Mouse (Mus musculus): ENCODE results near the gene Bnip2.

The Bnip2 gene

DNA sequence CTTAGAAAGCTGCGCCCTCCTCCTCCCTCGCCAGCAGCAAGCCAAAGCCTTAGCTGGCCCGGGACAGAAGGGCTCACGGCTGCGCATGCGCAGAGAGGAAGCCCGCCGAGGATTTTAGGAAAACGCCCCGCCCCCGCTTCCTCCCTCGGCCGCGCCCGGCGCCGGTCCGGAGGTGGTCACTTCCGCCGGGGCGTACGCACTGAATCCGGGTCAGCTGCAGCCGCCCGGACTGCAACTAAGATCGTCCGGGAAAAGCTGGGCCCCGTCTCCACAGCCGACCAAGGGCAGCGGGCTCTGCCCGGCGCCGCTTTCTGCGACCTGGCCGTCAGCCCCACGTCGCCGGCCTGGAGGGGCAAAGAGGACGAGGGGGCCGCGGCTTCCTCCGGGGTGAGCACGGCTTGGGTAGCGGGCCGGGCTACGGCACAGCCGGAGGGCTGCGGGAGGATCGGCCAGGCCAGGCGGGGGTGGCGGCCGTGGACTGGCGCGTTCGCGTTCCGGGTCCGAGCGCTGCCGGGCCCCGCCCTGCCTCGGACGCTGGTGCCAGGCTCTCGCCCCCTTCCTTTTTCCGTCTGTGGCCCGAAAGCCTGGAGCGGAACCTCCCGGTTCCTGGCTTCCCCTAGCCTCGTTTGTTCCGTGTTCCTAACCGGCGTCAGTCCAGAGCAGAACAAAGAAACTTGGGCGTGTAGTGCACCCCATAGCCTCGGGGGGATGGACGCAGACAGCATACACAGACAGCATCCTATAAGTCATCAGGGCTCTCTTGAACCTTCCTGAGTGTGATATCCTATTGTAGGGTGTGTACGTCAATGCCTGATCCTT, at the start of gene Bnip2:
Gene Bnip2 (plus strand): TSS at position 164 of the 819 bp plus-strand sequence.
- DNase-seq (ENCODE audit: low spot score) = peak; percentile 84

DNA sequence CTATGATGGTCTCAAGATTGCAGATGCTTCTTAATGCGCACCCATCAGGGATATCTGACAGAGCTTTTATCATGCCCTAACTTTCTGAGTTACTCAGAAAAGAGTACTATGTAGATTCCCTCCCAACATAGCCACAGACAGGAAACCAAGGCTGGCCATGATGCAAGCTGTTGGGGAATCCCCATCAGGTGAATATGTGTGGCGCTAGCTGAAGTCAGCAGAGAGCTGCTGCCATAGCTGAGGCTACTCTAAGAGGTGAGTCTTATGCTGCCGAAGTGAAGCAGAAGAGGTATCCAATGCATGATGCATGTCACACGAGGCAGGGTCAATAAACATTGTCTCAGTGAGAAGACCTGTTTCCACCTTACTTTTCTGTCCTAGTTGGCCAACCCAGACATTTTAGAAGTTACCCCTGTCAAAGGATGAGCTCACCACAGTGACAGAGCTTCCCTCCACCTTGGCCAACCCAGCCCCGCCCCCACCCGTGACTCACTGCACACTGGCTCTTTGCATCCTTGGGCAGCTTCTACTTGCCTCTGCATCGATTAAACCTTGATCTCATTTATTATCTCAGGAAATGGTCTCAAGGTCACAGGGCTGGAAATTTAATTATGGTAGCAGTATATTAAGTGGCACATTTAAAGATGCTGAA, 48.3 kb upstream of the Bnip2 start:
- DNase-seq (ENCODE audit: low spot score) = no peak

GRCm38 (mm10) chr9:69941556-69941955, 47.7 kb upstream of the Bnip2 start:
- DNase-seq (ENCODE audit: low spot score) = no peak

DNA sequence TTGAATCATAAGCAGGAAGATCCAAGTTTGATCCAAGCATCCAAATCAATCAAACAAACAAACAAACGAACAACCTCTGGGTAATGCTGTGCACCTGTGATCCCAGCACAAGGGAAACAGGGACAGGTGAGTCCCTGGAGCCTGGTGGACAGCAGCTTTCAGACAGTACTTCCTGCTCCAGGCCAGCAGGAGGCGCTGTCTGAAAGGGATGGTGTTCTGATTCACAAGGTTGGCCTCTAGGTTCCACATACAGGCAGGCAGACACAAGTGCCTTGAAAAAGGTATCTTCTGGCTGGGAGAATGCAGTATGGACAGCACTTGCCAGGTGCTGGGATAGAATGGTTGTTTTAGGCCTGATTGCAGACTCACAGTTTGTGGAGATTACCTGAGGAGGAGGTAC, 40.3 kb upstream of the Bnip2 start:
- DNase-seq (ENCODE audit: low spot score) = no peak

- DNase-seq (ENCODE audit: low spot score) = no peak
Measured at GRCm38 (mm10) chr9:69949641-69950040, 39.6 kb upstream of the Bnip2 start.

GRCm38 (mm10) chr9:69961007-69961406, 28.3 kb upstream of the Bnip2 start:
- no peak for DNase-seq (ENCODE audit: low spot score)

- no peak for DNase-seq (ENCODE audit: low spot score)
Measured at GRCm38 (mm10) chr9:69964370-69964769, 24.9 kb upstream of the Bnip2 start.

- DNase-seq (ENCODE audit: low spot score) = no peak
Measured at GRCm38 (mm10) chr9:69985526-69985925, 3.7 kb upstream of the Bnip2 start.

GRCm38 (mm10) chr9:69986063-69986462, 3.2 kb upstream of the Bnip2 start:
- no peak for DNase-seq (ENCODE audit: low spot score)

- no peak for DNase-seq (ENCODE audit: low spot score)
Measured at GRCm38 (mm10) chr9:69986571-69986970, 2.7 kb upstream of the Bnip2 start.

DNA sequence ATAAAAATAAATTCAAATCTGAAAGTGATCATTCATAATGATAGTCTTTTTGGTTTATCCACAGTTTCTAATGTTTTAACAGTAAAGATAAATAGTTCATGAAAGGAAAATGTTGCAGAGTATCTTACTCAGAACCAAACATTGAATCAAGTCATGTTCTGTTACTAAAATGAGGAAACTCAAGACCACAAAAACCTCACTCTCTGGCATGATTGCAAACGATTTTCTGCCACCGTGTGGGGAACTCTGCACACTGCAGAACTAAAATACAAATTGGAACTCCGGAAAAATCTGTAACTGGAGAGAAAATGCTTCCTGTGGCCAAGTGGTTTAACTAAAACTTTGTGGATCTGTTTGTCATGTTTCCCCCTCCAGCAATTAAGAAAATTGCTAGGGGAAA, 1.7 kb upstream of the Bnip2 start:
- no peak for DNase-seq (ENCODE audit: low spot score)

DNA sequence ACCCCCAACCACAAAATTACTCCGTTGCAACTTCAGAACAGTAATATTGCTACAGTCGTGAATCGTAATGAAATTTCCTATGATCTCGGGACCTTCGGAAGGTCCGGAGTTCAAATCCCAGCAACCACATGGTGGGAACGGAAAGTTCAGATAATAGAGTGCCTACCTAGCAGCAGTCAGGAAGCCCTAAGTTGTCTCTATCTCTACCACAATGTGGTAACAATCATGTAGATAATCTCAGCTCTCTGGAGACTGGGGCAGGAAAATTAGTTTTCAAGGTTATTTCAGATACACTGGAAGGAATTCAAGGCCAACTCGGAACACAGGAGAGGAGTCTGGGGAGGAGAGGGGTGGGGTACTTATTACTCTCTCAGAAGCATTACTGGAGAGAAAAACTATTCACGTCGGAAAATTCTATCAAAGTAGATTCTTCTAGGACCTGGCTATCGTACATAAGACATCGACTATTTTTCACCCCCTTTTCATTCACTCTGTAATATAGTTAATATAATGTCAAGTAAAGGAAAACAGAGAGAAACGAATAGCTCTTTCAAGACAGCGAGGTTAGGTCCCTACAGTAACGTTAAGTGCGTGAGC, 462 bp upstream of the Bnip2 start:
- no peak for DNase-seq (ENCODE audit: low spot score)

GRCm38 (mm10) chr9:69990346-69990745, 1.1 kb downstream of the Bnip2 start:
- no peak for DNase-seq (ENCODE audit: low spot score)

GRCm38 (mm10) chr9:69992841-69993277, 3.6 kb downstream of the Bnip2 start:
- DNase-seq (ENCODE audit: low spot score) = no peak

DNA sequence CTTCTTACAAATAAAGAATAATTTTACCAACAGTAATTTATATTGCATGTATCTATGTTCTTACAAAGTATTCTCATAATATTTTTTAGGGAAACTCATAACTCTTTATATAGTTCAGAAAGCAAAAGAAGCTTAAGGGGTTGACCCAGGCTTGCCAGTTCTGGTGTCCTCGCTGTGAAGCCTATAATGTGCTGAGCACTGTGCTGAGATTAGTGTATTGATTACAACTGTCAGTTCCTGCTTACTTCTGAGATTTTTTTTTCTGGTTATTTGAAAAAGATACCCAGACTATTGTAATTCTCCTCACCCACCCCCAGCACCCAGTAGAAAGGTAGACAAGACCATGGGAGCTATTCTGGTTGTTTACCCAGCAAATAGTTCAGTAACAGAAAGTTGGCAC, 4.2 kb downstream of the Bnip2 start:
- DNase-seq (ENCODE audit: low spot score) = no peak

GRCm38 (mm10) chr9:69994547-69994946, 5.3 kb downstream of the Bnip2 start:
- no peak for DNase-seq (ENCODE audit: low spot score)

- no peak for DNase-seq (ENCODE audit: low spot score)
Measured at GRCm38 (mm10) chr9:69999318-69999717, 10.1 kb downstream of the Bnip2 start.

GRCm38 (mm10) chr9:70003516-70003915, 14.2 kb downstream of the Bnip2 start:
- no peak for DNase-seq (ENCODE audit: low spot score)

GRCm38 (mm10) chr9:70006984-70007383, 17.7 kb downstream of the Bnip2 start:
- no peak for DNase-seq (ENCODE audit: low spot score)

- DNase-seq (ENCODE audit: low spot score) = no peak
Measured at GRCm38 (mm10) chr9:70007506-70008248, 18.4 kb downstream of the Bnip2 start.

DNA sequence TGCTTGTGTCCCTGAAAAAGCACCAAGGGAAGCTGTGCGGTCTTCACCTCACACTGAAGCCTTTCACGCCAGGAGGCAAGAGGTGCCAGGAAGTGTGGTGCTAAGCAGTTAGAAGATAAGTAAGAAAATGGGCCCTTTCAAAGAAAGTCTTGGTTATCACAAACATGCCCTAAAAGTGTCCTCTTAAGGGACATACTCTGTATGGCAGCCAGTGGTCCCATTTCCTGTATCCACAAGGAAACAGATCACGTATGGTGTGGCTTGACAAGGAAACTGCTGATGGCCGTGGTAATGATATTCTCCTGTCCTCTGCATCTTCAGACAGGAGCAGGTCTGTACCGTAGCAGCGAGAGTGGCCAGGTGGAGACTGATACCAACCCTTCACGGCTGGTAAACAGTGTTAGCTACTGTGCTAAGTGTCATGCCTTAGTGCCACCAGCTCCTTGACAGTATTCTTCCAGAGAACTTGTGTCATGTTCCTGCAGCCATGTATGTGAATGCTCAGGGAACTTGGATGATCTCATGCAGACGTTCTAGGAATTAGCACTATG, 20.6 kb downstream of the Bnip2 start:
- no peak for DNase-seq (ENCODE audit: low spot score)

Data from left cerebral cortex, adult 11 months (tissue).